Mouse (Mus musculus) testis, adult 2 months (tissue): ENCODE results near the gene Gpatch2.

Experiments used
- CTCF ChIP-seq: fragments of 200-500 bp; IDR thresholded peaks from 2 replicates; pipeline ENCODE4 v1.5.1; 2012; ENCODE audit warnings: low read depth, mild to moderate bottlenecking, inconsistent platforms, low read length, moderate library complexity; ENCODE audit not compliant: control insufficient read depth, insufficient read depth, insufficient replicate concordance
- POLR2A ChIP-seq: fragments of 200-500 bp; IDR thresholded peaks from 2 replicates; pipeline ENCODE4 v1.6.1; 2012; ENCODE audit warnings: low read depth, mild to moderate bottlenecking, inconsistent platforms, low read length, moderate library complexity; ENCODE audit not compliant: control insufficient read depth

DNA sequence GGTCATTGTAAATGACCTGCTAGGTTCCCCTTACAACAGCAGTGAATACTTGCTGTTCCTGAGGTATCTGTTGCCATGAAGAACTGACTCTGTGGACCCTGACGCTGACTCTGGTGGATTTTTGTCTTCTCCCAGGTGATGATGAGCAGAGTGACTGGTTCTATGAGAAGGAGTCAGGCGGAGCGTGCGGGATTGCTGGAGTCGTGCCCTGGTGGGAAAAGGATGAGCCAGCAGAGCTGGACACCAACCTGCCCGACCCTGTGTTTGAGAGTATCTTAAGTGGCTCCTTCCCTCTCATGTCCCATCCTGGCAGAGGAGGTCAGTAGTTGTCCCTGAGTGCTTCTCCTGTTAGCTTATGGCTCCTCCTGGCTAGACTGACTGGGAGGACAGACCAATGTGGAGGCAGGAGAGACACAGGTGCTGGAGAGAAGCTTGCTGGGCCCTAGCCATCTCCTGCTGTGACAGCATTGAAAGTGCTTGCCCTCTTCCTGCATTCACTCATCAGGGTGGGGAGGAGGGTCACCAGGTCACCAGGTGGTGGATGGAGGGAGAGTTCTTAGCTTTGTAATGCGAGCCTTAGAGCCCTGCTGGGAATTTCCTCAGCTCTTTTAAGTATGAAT is 17.8 kb downstream of the Gpatch2 start:
- TF ChIP-seq POLR2A (no peak), CTCF (no peak)
